Mouse (Mus musculus): Measurements from ENCODE around the gene Cfap45. TPM values are rescaled to one million over a fixed set of nuclear protein-coding genes. Genes with fewer than 3 reads are reported as not detected.

Gene Cfap45
- total RNA-seq, 4 experiments from 2014 or later: 0.17 to 0.62 (median 0.36) TPM

GRCm38 (mm10) chr1:172563465-172563828 lies 42.8 kb downstream of the Cfap45 start:
- DNase-seq: no peak

DNA sequence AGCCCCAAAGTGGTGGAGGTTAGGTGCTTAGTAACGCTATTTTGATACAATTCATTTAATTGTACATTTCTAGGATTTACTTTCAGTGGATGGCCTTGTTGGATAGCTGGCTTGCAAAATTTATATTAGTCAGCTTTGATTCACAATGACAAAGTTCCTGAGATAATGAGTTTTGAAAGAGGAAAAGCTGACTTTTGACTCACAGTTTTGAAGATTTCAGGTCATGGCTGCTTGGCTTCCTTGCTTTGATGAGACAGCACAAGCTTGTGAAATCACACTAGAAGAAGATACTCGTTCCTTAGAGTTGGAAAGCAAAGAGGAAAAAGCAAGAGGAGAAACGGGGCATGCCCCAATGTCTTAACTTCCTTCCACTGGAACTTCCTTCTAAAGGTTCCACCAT lies 45.5 kb downstream of the Cfap45 start:
- DNase-seq: no peak

- no peak for DNase-seq
These were observed 47.2 kb downstream of the Cfap45 start for GRCm38 (mm10) chr1:172567758-172568157.

- DNase-seq: no peak
These were observed 59.5 kb downstream of the Cfap45 start for GRCm38 (mm10) chr1:172580116-172580515.

GRCm38 (mm10) chr1:172582436-172582835 lies 61.8 kb downstream of the Cfap45 start:
- DNase-seq: no peak

GRCm38 (mm10) chr1:172584271-172584670 lies 63.7 kb downstream of the Cfap45 start:
- no peak for DNase-seq

- no peak for DNase-seq
These were observed 64.4 kb downstream of the Cfap45 start for GRCm38 (mm10) chr1:172585026-172585425.

- no peak for DNase-seq
These were observed 65.3 kb downstream of the Cfap45 start for GRCm38 (mm10) chr1:172585612-172586567.

DNA sequence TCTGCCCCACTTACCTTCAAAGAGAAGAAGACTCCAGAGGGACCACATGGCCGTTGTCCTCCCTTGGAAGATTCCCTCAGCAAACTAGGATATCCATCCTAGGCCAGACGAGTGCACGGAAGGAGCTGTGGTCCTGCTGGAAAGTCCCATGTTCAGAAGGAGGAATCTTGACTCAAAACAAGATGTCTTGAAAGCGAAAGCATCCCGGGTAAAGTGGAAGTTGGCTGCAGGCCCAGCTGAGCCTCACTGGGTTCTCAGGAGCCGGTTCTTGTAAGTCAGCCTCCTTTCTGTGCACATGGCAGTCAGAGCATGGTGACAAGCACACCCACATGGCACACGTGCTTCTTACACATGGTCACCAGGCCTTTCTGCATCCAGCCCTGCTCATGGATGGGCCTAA lies 69.8 kb downstream of the Cfap45 start, which contains the start of gene Slamf8:
Gene Slamf8, minus strand, starts transcription at position 184 of the 400 bp plus-strand sequence.
- DNase-seq: no peak

- DNase-seq: no peak
These were observed 72.7 kb downstream of the Cfap45 start for GRCm38 (mm10) chr1:172593321-172593720.

DNA sequence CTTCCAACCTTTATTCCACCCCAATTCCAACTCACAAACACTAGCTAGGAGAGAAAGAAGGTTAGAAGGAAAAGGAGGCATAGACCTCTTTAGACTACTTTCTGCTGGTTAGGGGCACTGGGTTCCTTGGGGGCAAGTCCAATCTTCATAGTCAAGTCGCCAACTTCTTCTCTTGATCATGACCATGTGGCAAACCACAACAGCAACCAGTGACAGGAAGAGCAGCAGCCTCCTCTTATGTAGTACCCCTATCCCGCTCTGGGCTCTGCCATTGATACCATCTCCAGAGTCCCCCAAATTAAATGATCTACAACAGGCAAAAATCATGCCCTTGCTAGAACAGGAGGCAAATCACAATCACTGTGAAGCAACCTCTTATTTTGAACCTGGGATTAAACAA lies 73.4 kb downstream of the Cfap45 start:
- no peak for DNase-seq

DNA sequence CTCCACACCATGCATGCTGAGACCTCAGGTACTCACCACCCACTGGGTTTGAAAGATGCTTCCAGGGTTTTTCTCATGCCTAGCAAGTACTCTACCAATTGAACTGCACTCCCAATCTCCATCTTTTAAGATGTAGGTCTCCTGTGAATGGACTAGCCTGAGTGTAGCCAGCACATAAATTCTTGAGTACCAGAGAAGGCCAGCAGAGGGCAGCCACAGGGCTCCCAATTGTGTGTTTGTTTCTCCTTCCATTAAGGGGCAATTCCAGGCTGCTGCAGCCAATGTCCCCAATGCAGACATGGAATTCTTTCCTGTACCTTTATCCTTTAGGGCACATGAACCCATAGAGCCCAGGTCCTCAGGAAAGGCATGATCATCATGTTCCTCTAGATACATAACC lies 73.9 kb downstream of the Cfap45 start:
- no peak for DNase-seq

Other genes starting within 250 kb of the Cfap45 start
- gene Atp1a2, start 222.7 kb upstream of the Cfap45 start, total RNA-seq (2022): 100 to 1,000 TPM in 1 of 4 experiments, 10 to 100 TPM in 3; 34.9 to 107 (median 92.5) TPM
- gene Kcnj9, start 191.5 kb upstream of the Cfap45 start, total RNA-seq (2022): under 1 TPM; 0.10 to 0.95 (median 0.48) TPM
- 1 to 10 TPM; 1.0 to 2.6 (median 1.7) TPM for gene Kcnj10, start 179.6 kb upstream of the Cfap45 start, total RNA-seq (2022)
- gene Pigm, start 144.3 kb upstream of the Cfap45 start, total RNA-seq (2022): 10 to 100 TPM; 11.1 to 13.2 (median 11.8) TPM
- gene Slamf9, start 45.4 kb upstream of the Cfap45 start, total RNA-seq (2022): 10 to 100 TPM in 1 of 4 experiments, 1 to 10 TPM in 3; 5.2 to 11.3 (median 6.2) TPM
- 1 to 10 TPM; 1.5 to 6.6 (median 3.6) TPM for gene Igsf9, start 39.0 kb upstream of the Cfap45 start, total RNA-seq (2022)
- 10 to 100 TPM; 68.5 to 90.2 (median 77.9) TPM for gene Tagln2, start 20.8 kb upstream of the Cfap45 start, total RNA-seq (2022)
- gene Vsig8, start 35.1 kb downstream of the Cfap45 start, total RNA-seq (2022): 1 to 10 TPM in 1 of 4 experiments, under 1 TPM in 2, not detected in 1; 0.38 to 1.1 (median 0.43) TPM
- 1 to 10 TPM in 1 of 4 experiments, under 1 TPM in 3; 0.17 to 1.1 (median 0.89) TPM for gene Slamf8, start 69.8 kb downstream of the Cfap45 start, total RNA-seq (2022)
- not detected for gene Fcrl6, start 81.8 kb downstream of the Cfap45 start, total RNA-seq (2022)
- gene Dusp23, start 112.2 kb downstream of the Cfap45 start, total RNA-seq (2022): 1 to 10 TPM; 4.4 to 9.5 (median 4.8) TPM
- gene Crp, start 177.3 kb downstream of the Cfap45 start, total RNA-seq (2022): under 1 TPM in 2 of 4 experiments, not detected in 2; 0.16 to 0.28 TPM